In genomic region chr6:34475391-34475790, GRCm38 (mm10) we compare ENCODE assay signal across 8 mouse cellular contexts. TPM values are rescaled to one million over a fixed set of nuclear protein-coding genes. Genes with fewer than 3 reads are reported as not detected.
DNase-seq lines count a peak whose midpoint lies in the region; ATAC-seq and TF ChIP-seq lines count a peak whose summit lies in the region.

No protein-coding gene starts in this region.

- 11% methylated on average over 6 of the region's 6 CpGs for WGBS in heart, adult 2 months
- 26% methylated on average over 6 of the region's 6 CpGs for WGBS in forebrain, embryonic 12.5 days
- 6% methylated on average over 6 of the region's 6 CpGs for WGBS in liver, embryonic 13.5 days (ENCODE audit: insufficient replicate concordance)

- no peaks in the 10 kb centered on the region for H3K79me3 ChIP-seq in C2C12 (ENCODE audit: low read depth)

- H3K4me1 ChIP-seq in heart, adult 2 months (ENCODE audit: control insufficient read depth, insufficient read depth, low read length) = peaks cover 3% of the 10 kb centered on the region
- H3K4me1 ChIP-seq in forebrain, embryonic 12.5 days = peaks cover 36% of the 10 kb centered on the region
- H3K4me1 ChIP-seq in liver, embryonic 13.5 days (replicated peaks) = peaks cover 85% of the 10 kb centered on the region

- no peaks in the 10 kb centered on the region for H3K9me3 ChIP-seq in forebrain, embryonic 12.5 days
- H3K9me3 ChIP-seq in liver, embryonic 13.5 days (replicated peaks) = no peaks in the 10 kb centered on the region

- no peaks in the 10 kb centered on the region for H3K79me2 ChIP-seq in heart, adult 2 months (replicated peaks; ENCODE audit: control insufficient read depth, insufficient read depth, low read length)
- H3K79me2 ChIP-seq in C2C12 (ENCODE audit: control insufficient read depth, insufficient read depth) = peaks cover 15% of the 10 kb centered on the region

- intact Hi-C loops in heart, adult 2 months (cut with DNase I) = no loop called here

- no peak for TF ChIP-seq CTCF in heart, adult 2 months (IDR thresholded peaks at IDR 0.05)
- TF ChIP-seq CTCF in C2C12 (IDR thresholded peaks at IDR 0.05; ENCODE audit: control insufficient read depth, insufficient read depth, insufficient read length) = no peak

- H3K27me3 ChIP-seq in heart, adult 2 months (ENCODE audit: control insufficient read depth, insufficient read depth, low read length) = no peaks in the 10 kb centered on the region
- no peaks in the 10 kb centered on the region for H3K27me3 ChIP-seq in C2C12 (ENCODE audit: control insufficient read depth, insufficient read depth, insufficient read length)
- H3K27me3 ChIP-seq in forebrain, embryonic 12.5 days = no peaks in the 10 kb centered on the region
- no peaks in the 10 kb centered on the region for H3K27me3 ChIP-seq in liver, embryonic 13.5 days

- H3ac ChIP-seq in C2C12 (ENCODE audit: control insufficient read depth, insufficient read length, low read depth) = peak overlapping the region; percentile 6

- no peak for ATAC-seq in forebrain, embryonic 12.5 days (ENCODE audit: low FRiP score)
- ATAC-seq in liver, embryonic 13.5 days (ENCODE audit: low read depth) = no peak

- no peak for TF ChIP-seq EP300 in heart, adult 2 months (IDR thresholded peaks at IDR 0.05; ENCODE audit: insufficient read depth, low read depth, low read length)

- DNase-seq in heart, adult 2 months = no peak
- no peak for DNase-seq in heart, adult 11 months
- peak; percentile 37 for DNase-seq in liver, embryonic 13.5 days
- no peak for DNase-seq in frontal cortex, postnatal 14 days (ENCODE audit: low spot score in 2 of 2)
- DNase-seq in adrenal gland, postnatal 4 days (ENCODE audit: low spot score in 2 of 2) = no peak
- DNase-seq in left cerebral cortex, adult 18-20 months (ENCODE audit: low spot score in 2 of 2) = no peak

- H3K9ac ChIP-seq in heart, adult 2 months (ENCODE audit: low read depth, low read length) = peak overlapping the region; percentile 63
- H3K9ac ChIP-seq in forebrain, embryonic 12.5 days = peak overlapping the region; percentile 55; the same call in 1 of the 2 replicates
- H3K9ac ChIP-seq in liver, embryonic 13.5 days = peak overlapping the region; percentile 75

- no peaks in the 10 kb centered on the region for H3K36me3 ChIP-seq in heart, adult 2 months (ENCODE audit: control insufficient read depth, insufficient read depth, low read length)
- no peaks in the 10 kb centered on the region for H3K36me3 ChIP-seq in C2C12 (ENCODE audit: control insufficient read depth, insufficient read depth)
- no peaks in the 10 kb centered on the region for H3K36me3 ChIP-seq in forebrain, embryonic 12.5 days (replicated peaks)
- no peaks in the 10 kb centered on the region for H3K36me3 ChIP-seq in liver, embryonic 13.5 days

- peak overlapping the region; percentile 75 for H3K4me2 ChIP-seq in forebrain, embryonic 12.5 days
- peak overlapping the region; percentile 67 for H3K4me2 ChIP-seq in liver, embryonic 13.5 days

- peak overlapping the region; percentile 81 for H3K27ac ChIP-seq in heart, adult 2 months
- no peak overlapping the region for H3K27ac ChIP-seq in forebrain, embryonic 12.5 days
- H3K27ac ChIP-seq in liver, embryonic 13.5 days = peak overlapping the region; percentile 86

- TF ChIP-seq POLR2A in heart, adult 2 months (IDR thresholded peaks at IDR 0.05; ENCODE audit: insufficient read depth, low read depth, low read length) = no peak

- H3K4me3 ChIP-seq in heart, adult 2 months = peak overlapping the region; percentile 80
- peak overlapping the region; percentile 64 for H3K4me3 ChIP-seq in C2C12 (ENCODE audit: insufficient read depth, poor library complexity, severe bottlenecking)
- H3K4me3 ChIP-seq in forebrain, embryonic 12.5 days (replicated peaks) = peak overlapping the region; percentile 65
- peak overlapping the region; percentile 79 for H3K4me3 ChIP-seq in liver, embryonic 13.5 days (replicated peaks)

TF ChIP-seq in C2C12, 6 proteins besides CTCF, POLR2A, EP300 and RAD21:
- TF ChIP-seq MYOG (IDR thresholded peaks at IDR 0.05; ENCODE audit: control insufficient read depth, extremely low read depth, insufficient read length) (no peak), CEBPB (IDR thresholded peaks at IDR 0.05; ENCODE audit: low read depth) (no peak), FOSL1 (IDR thresholded peaks at IDR 0.05; ENCODE audit: insufficient read depth, low read length, poor library complexity, severe bottlenecking) (no peak), MYOD1 (IDR thresholded peaks at IDR 0.05; ENCODE audit: control insufficient read depth, insufficient read length, low read depth) (no peak), USF1 (IDR thresholded peaks at IDR 0.05; ENCODE audit: low read depth) (no peak), MAX (IDR thresholded peaks at IDR 0.05) (no peak)

RNA-seq across cellular contexts. Expression of gene Bpgm, which starts 0.6 kb away (rescaled TPM):
- 100 to 1,000 TPM in 1 of 2 experiments, 10 to 100 TPM in 1; 38.6 to 148 TPM for total RNA-seq in heart, adult 2 months (2021)
- polyA plus RNA-seq in heart, adult 2 months (2012; rRNA removed) = 19.9 and 72.4 TPM in 2 replicates
- 16.1 TPM for polyA plus RNA-seq in C2C12 (2012; fragmentation: generic; extraction: Trizol)
- polyA plus RNA-seq in forebrain, embryonic 12.5 days (2016; fragmentation: Nextera tagmentation; extraction: Ambion mirVana) = 62.8 and 68.6 TPM in 2 replicates
- polyA plus RNA-seq in liver, embryonic 13.5 days (2015; fragmentation: Nextera tagmentation; extraction: Ambion mirVana) = 136 and 141 TPM in 2 replicates
- 10 to 100 TPM; 43.2 to 49.5 TPM for total RNA-seq in adrenal gland, postnatal 4 days (2021)
- total RNA-seq in left cerebral cortex, adult 18-20 months (2021) = 10 to 100 TPM; 58.5 to 66.9 TPM
